Mouse (Mus musculus) embryonic facial prominence, embryonic 11.5 days (tissue): Measurements from ENCODE around the gene Slc10a7. TPM values are rescaled to one million over a fixed set of nuclear protein-coding genes. Genes with fewer than 3 reads are reported as not detected.

Source experiments
- ATAC-seq: fragments of 200-750 bp; cut with Nextera tagmentation; replicated peaks from 2 replicates; pipeline ENCODE4 v1.8.0; 2017; ENCODE audit warnings: low read depth; ENCODE audit not compliant: insufficient number of reproducible peaks, low FRiP score, low TSS enrichment
- DNase-seq: peaks from one replicate; pipeline ENCODE4 v3.0.0-alpha.2; 2015; ENCODE audit warnings: low spot score
- H3K27ac ChIP-seq: fragments of 300-500 bp; sonication (generic); replicated peaks from 2 replicates; pipeline ENCODE4 v1.5.1; 2014; ENCODE audit warnings: mild to moderate bottlenecking, low read depth, low read length, control low read depth
- H3K27me3 ChIP-seq: fragments of 300-500 bp; sonication (generic); 2 replicates; pipeline ENCODE4 v1.6.1; 2014; ENCODE audit warnings: mild to moderate bottlenecking, low read length, moderate library complexity, mixed read lengths; ENCODE audit not compliant: control insufficient read depth, insufficient read depth
- H3K36me3 ChIP-seq: fragments of 300-500 bp; sonication (generic); replicated peaks from 2 replicates; pipeline ENCODE4 v1.6.1; 2014; ENCODE audit warnings: low read depth, mild to moderate bottlenecking, low read length, moderate library complexity, mixed read lengths; ENCODE audit not compliant: control insufficient read depth, insufficient read depth
- H3K4me1 ChIP-seq: fragments of 300-500 bp; sonication (generic); 2 replicates; pipeline ENCODE4 v1.6.1; 2014; ENCODE audit warnings: low read length, mixed read lengths; ENCODE audit not compliant: control insufficient read depth, insufficient read depth
- H3K4me2 ChIP-seq: fragments of 300-500 bp; sonication (generic); 2 replicates; pipeline ENCODE4 v1.6.1; 2014; ENCODE audit warnings: low read depth, mild to moderate bottlenecking, control low read depth, low read length, moderate library complexity
- H3K4me3 ChIP-seq: fragments of 300-500 bp; sonication (generic); 2 replicates; pipeline ENCODE4 v1.5.1; 2014; ENCODE audit warnings: low read depth, low read length, control low read depth
- H3K9ac ChIP-seq: fragments of 300-500 bp; sonication (generic); replicated peaks from 2 replicates; pipeline ENCODE4 v1.6.1; 2014; ENCODE audit warnings: mild to moderate bottlenecking, control low read depth, low read length
- H3K9me3 ChIP-seq: fragments of 300-500 bp; sonication (generic); replicated peaks from 2 replicates; pipeline ENCODE4 v1.6.1; 2016; ENCODE audit warnings: mild to moderate bottlenecking, low read length, inconsistent platforms, mixed read lengths; ENCODE audit not compliant: control insufficient read depth
- WGBS: fragments of 180-500 bp; shearing (Covaris S2); extraction: QIAGEN DNeasy Blood & Tissue Kit; methylation state at CpG from one replicate; pipeline ENCODE4 v1.1.7; 2014; 5-methylcytosine and 5-hydroxymethylcytosine counted together
- polyA plus RNA-seq: library from polyadenylated mRNA; unstranded; fragments of >200 nt; fragmentation: Nextera tagmentation; extraction: Ambion mirVana; gene quantifications from 2 replicates; pipeline ENCODE4 v1.2.1, GENCODE M21; 2014

Gene Slc10a7
- polyA plus RNA-seq, 1 experiment from 2014 or later: 9.2 TPM

DNA sequence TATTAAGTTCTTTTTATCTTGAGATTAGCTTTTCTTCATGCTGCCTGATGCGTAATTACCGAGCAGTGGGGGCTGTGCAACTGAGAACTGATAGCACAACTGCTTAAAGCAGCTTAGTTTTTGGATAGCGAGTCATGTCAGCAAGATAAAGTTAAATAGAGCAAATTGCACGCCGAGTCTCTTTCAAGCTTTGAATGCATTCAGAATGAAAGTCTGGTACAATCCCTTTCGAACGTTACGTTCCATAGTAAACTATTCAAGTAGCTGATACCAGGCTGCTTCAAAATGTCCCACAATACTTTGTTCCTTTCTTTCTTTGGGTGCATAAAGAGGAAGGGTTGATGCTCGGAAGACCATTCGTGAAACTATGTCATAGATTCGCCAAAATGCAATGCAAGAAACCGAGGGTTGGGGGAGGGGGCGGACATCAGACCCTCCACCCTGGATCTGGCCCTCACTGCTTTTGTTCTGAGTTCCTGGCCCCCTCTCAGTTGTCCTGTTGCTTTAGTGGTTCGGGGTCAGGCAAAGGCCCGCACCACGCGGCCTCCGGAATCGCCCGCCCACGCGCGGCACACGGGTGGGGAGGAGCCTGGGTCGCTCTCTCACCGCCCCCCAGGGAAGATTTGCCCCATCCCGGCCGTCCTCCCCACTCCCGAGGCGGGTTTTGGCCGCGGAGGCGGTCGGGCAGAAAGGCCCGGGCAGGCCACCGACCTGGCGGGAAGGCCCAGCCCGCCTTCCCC is 997 bp upstream of the Slc10a7 start:
- Histone ChIP-seq H3K9me3 (no peaks in the 10 kb centered on the region), H3K4me3 (peak overlapping the region; percentile 97), H3K27me3 (no peaks in the 10 kb centered on the region), H3K4me1 (no peaks in the 10 kb centered on the region), H3K4me2 (peak overlapping the region; percentile 69), H3K27ac (peak overlapping the region; percentile 93), H3K36me3 (peaks cover 12% of the 10 kb centered on the region), H3K9ac (peak overlapping the region; percentile 100)
- under 1% methylated on average over 36 of the region's 38 CpGs for WGBS
- ATAC-seq (peak; percentile 40), DNase-seq (peak; percentile 70)

DNA sequence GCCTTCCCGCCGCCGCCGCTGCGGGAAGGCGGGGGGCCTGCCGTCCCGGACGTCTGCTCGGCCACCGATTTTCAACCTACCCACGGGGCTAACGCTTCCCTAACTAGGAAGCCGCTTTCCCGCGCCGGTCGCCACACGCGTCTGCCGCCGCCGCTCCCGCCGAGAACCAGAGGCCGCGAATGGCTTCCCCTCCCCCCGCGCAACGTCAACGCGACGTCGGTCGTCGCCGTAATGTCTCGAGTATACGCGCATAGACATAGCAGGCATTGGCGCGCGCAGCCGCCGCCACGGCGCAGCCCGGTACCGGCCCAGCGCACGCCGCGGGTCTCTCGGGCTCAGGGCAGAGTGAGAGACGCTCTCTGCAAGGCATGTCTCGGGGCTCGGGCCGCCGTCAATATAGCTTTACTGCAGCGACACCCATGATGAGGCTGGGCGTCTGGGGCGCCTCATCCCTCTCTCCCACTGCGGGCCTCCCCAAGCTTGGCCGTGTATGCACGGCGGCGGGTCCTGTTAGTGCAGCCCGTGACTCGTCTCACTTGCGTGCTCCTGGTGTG is 350 bp upstream of the Slc10a7 start, which contains the start of gene Rbmxl1:
TSS of gene Rbmxl1 (minus strand) at position 180 of the 554 bp plus-strand sequence.
- Histone ChIP-seq H3K4me1 (no peaks in the 10 kb centered on the region), H3K4me2 (peak within 1 kb of the TSS; percentile 69), H3K27ac (peak within 1 kb of the TSS; percentile 93), H3K4me3 (peak within 1 kb of the TSS; percentile 97), H3K27me3 (no peaks in the 10 kb centered on the region), H3K9ac (peak within 1 kb of the TSS; percentile 100), H3K36me3 (peaks cover 12% of the 10 kb centered on the region), H3K9me3 (no peaks in the 10 kb centered on the region)
- under 1% methylated on average over 69 of the region's 70 CpGs for WGBS
- ATAC-seq (peak; percentile 89), DNase-seq (peak; percentile 94)

DNA sequence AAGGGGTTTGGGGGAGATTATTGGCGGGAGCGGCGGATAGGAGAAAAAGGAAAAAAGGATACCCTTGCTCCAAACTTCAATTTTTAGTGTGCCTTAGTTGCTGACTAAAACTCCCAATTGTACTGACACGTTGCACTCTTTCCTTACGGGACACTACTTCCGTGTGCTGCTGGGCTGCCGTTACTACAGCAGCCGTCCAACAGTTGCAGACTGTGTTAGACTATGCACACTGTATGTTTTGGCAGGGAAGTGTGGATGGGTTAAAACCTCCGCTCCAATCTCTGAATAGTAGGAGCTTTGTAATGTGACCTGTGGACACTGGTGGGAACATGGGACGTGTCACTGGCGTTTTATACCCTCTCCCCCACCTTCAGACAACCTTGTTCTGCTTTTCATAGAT is 948 bp downstream of the Slc10a7 start:
- H3K4me2 ChIP-seq: peak overlapping the region; percentile 69
- DNase-seq: peak; percentile 18
- no peaks in the 10 kb centered on the region for H3K9me3 ChIP-seq
- H3K9ac ChIP-seq: peak overlapping the region; percentile 100
- H3K27ac ChIP-seq: no peak overlapping the region
- no peaks in the 10 kb centered on the region for H3K4me1 ChIP-seq
- ATAC-seq: no peak
- H3K4me3 ChIP-seq: peak overlapping the region; percentile 97
- WGBS: under 1% methylated on average over 11 of the region's 11 CpGs
- peaks cover 4% of the 10 kb centered on the region for H3K36me3 ChIP-seq
- H3K27me3 ChIP-seq: no peaks in the 10 kb centered on the region

DNA sequence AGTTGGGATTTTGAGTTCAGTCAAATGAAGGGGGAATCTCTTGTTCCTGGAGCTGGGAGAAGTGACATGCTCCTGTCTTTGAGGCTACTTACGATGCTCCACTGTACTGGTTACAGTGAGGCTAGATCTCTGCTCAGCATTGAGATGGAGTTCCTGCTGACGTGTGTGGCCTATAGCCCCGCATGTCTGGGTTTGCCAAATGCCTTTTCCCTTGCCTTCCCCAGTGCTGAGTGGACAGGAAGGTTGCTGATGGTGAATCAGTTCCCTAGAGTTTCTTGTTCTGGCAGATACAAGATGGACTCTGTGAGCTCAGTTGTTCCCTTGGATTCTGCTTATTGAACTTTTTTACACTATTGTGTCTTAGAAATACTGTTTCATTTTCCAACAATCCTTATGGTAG is 1.8 kb downstream of the Slc10a7 start:
- H3K9ac ChIP-seq: no peak overlapping the region
- no peak overlapping the region for H3K4me3 ChIP-seq
- WGBS: 64% methylated on average over 3 of the region's 3 CpGs
- no peaks in the 10 kb centered on the region for H3K9me3 ChIP-seq
- no peak for DNase-seq
- ATAC-seq: no peak
- H3K36me3 ChIP-seq: peaks cover 4% of the 10 kb centered on the region
- H3K27ac ChIP-seq: no peak overlapping the region
- H3K4me1 ChIP-seq: no peaks in the 10 kb centered on the region
- H3K4me2 ChIP-seq: no peak overlapping the region
- no peaks in the 10 kb centered on the region for H3K27me3 ChIP-seq

DNA sequence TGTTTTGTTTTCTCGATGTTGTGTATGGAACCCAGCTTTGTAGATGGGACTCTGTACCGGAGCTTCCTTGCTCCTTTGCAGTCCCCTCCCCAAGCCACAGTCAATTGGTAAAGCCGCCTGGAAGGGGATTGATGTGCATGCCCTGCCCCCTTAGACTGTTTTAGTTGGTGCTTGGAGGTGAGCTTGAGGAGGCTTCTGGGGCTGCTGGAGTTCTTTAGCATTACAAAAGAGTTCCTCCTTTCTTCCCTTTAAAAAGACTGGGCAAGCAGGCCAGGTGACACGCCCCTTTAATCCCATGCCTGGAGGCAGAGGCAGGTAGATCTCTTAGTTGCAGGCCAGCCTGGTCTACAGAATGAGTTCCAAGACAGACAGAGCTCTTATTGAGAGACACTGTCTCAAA is 4.0 kb downstream of the Slc10a7 start:
- H3K27me3 ChIP-seq: no peaks in the 10 kb centered on the region
- ATAC-seq: no peak
- no peak for DNase-seq
- no peak overlapping the region for H3K27ac ChIP-seq
- WGBS: 86% methylated on average over 4 of the region's 4 CpGs
- H3K36me3 ChIP-seq: no peaks in the 10 kb centered on the region
- no peak overlapping the region for H3K9ac ChIP-seq
- no peaks in the 10 kb centered on the region for H3K9me3 ChIP-seq
- H3K4me1 ChIP-seq: no peaks in the 10 kb centered on the region
- H3K4me2 ChIP-seq: no peak overlapping the region
- H3K4me3 ChIP-seq: no peak overlapping the region

DNA sequence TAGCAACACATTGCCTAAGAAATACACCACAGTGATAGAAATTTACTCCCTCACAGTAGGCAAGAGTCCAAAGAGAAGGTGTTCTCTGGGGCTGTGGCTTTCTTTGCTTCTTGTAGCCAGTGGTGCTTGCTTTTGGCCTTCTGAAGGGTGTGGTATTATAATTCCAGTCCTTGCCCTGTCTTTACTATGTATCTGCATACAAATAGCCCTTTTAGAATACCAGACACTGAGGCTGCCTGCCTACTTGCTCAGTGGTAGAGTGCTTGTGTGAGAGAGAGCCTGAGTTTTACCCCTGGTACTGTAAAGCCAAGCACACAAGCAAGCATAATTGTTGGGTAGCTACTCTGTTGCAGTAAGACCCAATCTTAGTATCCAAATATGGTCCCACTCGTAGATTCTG is 5.6 kb downstream of the Slc10a7 start:
- WGBS: 88% methylated on average over 1 of the region's 1 CpGs
- ATAC-seq (no peak), DNase-seq (no peak)
- H3K4me2 ChIP-seq: no peak overlapping the region
- H3K4me3 ChIP-seq: no peak overlapping the region
- no peaks in the 10 kb centered on the region for H3K36me3 ChIP-seq
- H3K27ac ChIP-seq: no peak overlapping the region
- no peak overlapping the region for H3K9ac ChIP-seq
- H3K9me3 ChIP-seq: no peaks in the 10 kb centered on the region
- no peaks in the 10 kb centered on the region for H3K4me1 ChIP-seq
- no peaks in the 10 kb centered on the region for H3K27me3 ChIP-seq

DNA sequence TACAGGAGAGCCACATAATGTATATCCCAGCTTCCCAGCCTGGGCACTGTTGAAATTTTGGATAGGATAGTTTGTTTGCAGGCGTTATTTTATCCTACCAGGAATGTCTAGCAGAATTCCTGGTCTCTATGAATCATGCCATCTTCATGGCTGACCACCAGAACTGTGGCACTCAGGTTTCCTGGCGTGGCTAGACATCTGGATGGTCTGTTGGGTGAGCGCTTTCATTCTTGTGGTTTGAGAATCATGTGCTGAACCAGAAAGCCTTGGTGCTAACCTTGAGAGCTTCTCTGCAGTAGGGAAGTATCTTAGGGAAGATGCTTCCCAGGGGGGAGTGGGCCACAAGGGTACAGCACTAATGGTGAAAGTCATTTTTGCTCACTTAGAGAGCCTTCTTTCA is 6.0 kb downstream of the Slc10a7 start:
- Histone ChIP-seq H3K27me3 (no peaks in the 10 kb centered on the region), H3K4me1 (no peaks in the 10 kb centered on the region), H3K36me3 (no peaks in the 10 kb centered on the region), H3K4me2 (no peak overlapping the region), H3K27ac (no peak overlapping the region), H3K9ac (no peak overlapping the region), H3K9me3 (no peaks in the 10 kb centered on the region), H3K4me3 (no peak overlapping the region)
- ATAC-seq (no peak), DNase-seq (no peak)
- 80% methylated on average over 3 of the region's 3 CpGs for WGBS

DNA sequence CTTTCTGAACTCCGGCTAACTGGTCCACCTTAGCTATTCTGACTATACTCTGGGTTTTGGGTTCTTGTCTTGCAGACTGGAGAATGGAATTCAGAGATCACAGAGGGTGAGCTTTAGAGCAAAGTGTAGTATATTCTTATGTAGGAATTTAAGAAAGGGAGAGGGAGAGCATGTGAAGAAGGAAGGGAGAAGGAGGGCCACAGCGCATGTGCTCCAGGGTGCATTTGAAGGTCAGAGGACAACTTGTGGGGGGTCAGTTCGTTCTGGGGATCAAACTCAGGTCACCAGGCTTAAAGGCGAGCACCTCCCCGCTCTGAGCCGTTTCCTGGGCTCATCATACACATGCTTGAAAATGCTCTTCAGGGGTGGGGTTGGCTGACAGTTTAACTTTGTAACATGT is 24.8 kb downstream of the Slc10a7 start:
- H3K27ac ChIP-seq: no peak overlapping the region

More for the DNA sequence above, 24.8 kb downstream of the Slc10a7 start:
- no peaks in the 10 kb centered on the region for H3K9me3 ChIP-seq
- no peaks in the 10 kb centered on the region for H3K36me3 ChIP-seq
- H3K9ac ChIP-seq: no peak overlapping the region
- WGBS: 83% methylated on average over 6 of the region's 6 CpGs
- no peak overlapping the region for H3K4me2 ChIP-seq
- DNase-seq (no peak), ATAC-seq (no peak)
- H3K27me3 ChIP-seq: no peaks in the 10 kb centered on the region
- no peaks in the 10 kb centered on the region for H3K4me1 ChIP-seq
- no peak overlapping the region for H3K4me3 ChIP-seq
